Mouse (Mus musculus) MEL (cell line): ENCODE measurements at regions not wholly inside any gene's neighbourhood (a gene's known extent, or its start where the extent isn't known, plus 50 kb on each side); places are given as distances from the start of the nearest gene placed in this dataset.

ENCODE experiments used
- DNase-seq: peaks from one replicate; pipeline ENCODE4 v3.0.0; 2011; ENCODE audit warnings: low read depth, low spot score
- H3K27ac ChIP-seq: 2 replicates; pipeline ENCODE4 v1.5.1; 2012; ENCODE audit warnings: low read depth, mild to moderate bottlenecking, control low read depth, low read length, moderate library complexity; ENCODE audit not compliant: control insufficient read depth
- H3K27me3 ChIP-seq, 2 experiments: fragments of 150-350 bp in 1 of 2; sonication (generic) in 1 of 2; 2 replicates each; pipeline ENCODE4 v1.6.1; 2012; ENCODE audit warnings: low read length in 2 of 2, mild to moderate bottlenecking in 2 of 2, improper control_type of control experiment in 1 of 2, moderate library complexity in 1 of 2; ENCODE audit not compliant: insufficient read depth in 2 of 2, control insufficient read depth in 1 of 2
- H3K36me3 ChIP-seq, 2 experiments: 2 replicates each; pipeline ENCODE4 v1.6.1; 2012 to 2014; ENCODE audit warnings: low read length in 2 of 2, improper control_type of control experiment in 1 of 2, inconsistent platforms in 1 of 2, mild to moderate bottlenecking in 1 of 2; ENCODE audit not compliant: insufficient read depth in 2 of 2, control insufficient read depth in 1 of 2
- H3K4me1 ChIP-seq, 2 experiments: fragments of 150-350 bp in 1 of 2; sonication (generic) in 1 of 2; 2 replicates each; pipeline ENCODE4 v1.6.1; 2012; ENCODE audit warnings: low read length in 2 of 2, improper control_type of control experiment in 1 of 2, mild to moderate bottlenecking in 1 of 2; ENCODE audit not compliant: insufficient read depth in 2 of 2, control insufficient read depth in 1 of 2
- H3K4me3 ChIP-seq, 2 experiments: fragments of 150-350 bp in 1 of 2; sonication (generic) in 1 of 2; 2 replicates each; pipeline ENCODE4 v1.5.1; 2012; ENCODE audit warnings: low read depth in 2 of 2, low read length in 2 of 2, mild to moderate bottlenecking in 2 of 2, moderate library complexity in 2 of 2, control low read depth in 1 of 2, improper control_type of control experiment in 1 of 2; ENCODE audit not compliant: control insufficient read depth in 1 of 2, insufficient read depth in 1 of 2
- H3K79me2 ChIP-seq: 2 replicates; pipeline ENCODE4 v1.6.1; 2012; ENCODE audit warnings: mild to moderate bottlenecking, low read length, moderate library complexity; ENCODE audit not compliant: control insufficient read depth, poor library complexity, insufficient read depth
- H3K9ac ChIP-seq: 2 replicates; pipeline ENCODE4 v1.6.1; 2012; ENCODE audit warnings: low read depth, mild to moderate bottlenecking, control low read depth, low read length, moderate library complexity; ENCODE audit not compliant: control insufficient read depth, poor library complexity, severe bottlenecking
- H3K9me3 ChIP-seq: fragments of 150-350 bp; sonication (generic); replicated peaks from 2 replicates; pipeline ENCODE4 v1.6.1; 2012; ENCODE audit warnings: mild to moderate bottlenecking, low read length, improper control_type of control experiment, moderate library complexity; ENCODE audit not compliant: insufficient read depth
- BHLHE40 ChIP-seq: IDR thresholded peaks from 2 replicates; pipeline ENCODE4 v1.6.1; 2012; ENCODE audit warnings: low read depth, mild to moderate bottlenecking, inconsistent platforms, low read length, improper control_type of control experiment, borderline replicate concordance
- CHD2 ChIP-seq: IDR thresholded peaks from 2 replicates; pipeline ENCODE4 v1.6.1; 2011; ENCODE audit warnings: low read length, improper control_type of control experiment
- ELF1 ChIP-seq: IDR thresholded peaks from 2 replicates; pipeline ENCODE4 v1.6.1; 2014; ENCODE audit warnings: low read depth, mild to moderate bottlenecking, inconsistent platforms, low read length, improper control_type of control experiment, moderate library complexity
- GABPA ChIP-seq: IDR thresholded peaks from 2 replicates; pipeline ENCODE4 v1.6.1; 2012; ENCODE audit warnings: low read depth, mild to moderate bottlenecking, inconsistent platforms, low read length, improper control_type of control experiment, moderate library complexity
- GATA1 ChIP-seq: IDR thresholded peaks from 2 replicates; pipeline ENCODE4 v1.6.1; 2011; ENCODE audit warnings: low read depth, low read length, improper control_type of control experiment
- MAZ ChIP-seq: IDR thresholded peaks from 2 replicates; pipeline ENCODE4 v1.6.1; 2012; ENCODE audit warnings: low read depth, mild to moderate bottlenecking, inconsistent platforms, low read length, improper control_type of control experiment
- MXI1 ChIP-seq: IDR thresholded peaks from 2 replicates; pipeline ENCODE4 v1.6.1; 2011; ENCODE audit warnings: mild to moderate bottlenecking, low read depth, low read length, improper control_type of control experiment
- NRF1 ChIP-seq: IDR thresholded peaks from 2 replicates; pipeline ENCODE4 v1.6.1; 2014; ENCODE audit warnings: low read depth, mild to moderate bottlenecking, inconsistent platforms, low read length, improper control_type of control experiment, moderate library complexity; ENCODE audit not compliant: poor library complexity, insufficient read depth, severe bottlenecking
- POLR2AphosphoS2 ChIP-seq: IDR thresholded peaks from 2 replicates; pipeline ENCODE4 v1.6.1; 2011; ENCODE audit warnings: low read length, improper control_type of control experiment
- POLR2AphosphoS5 ChIP-seq: IDR thresholded peaks from 2 replicates; pipeline ENCODE4 v1.6.1; 2012; ENCODE audit warnings: low read depth, borderline replicate concordance, mild to moderate bottlenecking, inconsistent platforms, low read length, moderate library complexity, mixed read lengths
- SIN3A ChIP-seq: IDR thresholded peaks from 2 replicates; pipeline ENCODE4 v1.6.1; 2012; ENCODE audit warnings: low read length, improper control_type of control experiment, inconsistent platforms
- SMC3 ChIP-seq: IDR thresholded peaks from 2 replicates; pipeline ENCODE4 v1.6.1; 2011; ENCODE audit warnings: low read depth, low read length, improper control_type of control experiment
- TAL1 ChIP-seq: IDR thresholded peaks from 2 replicates; pipeline ENCODE4 v1.6.1; 2012; ENCODE audit warnings: mild to moderate bottlenecking, inconsistent platforms, low read length, moderate library complexity, mixed read lengths
- UBTF ChIP-seq: IDR thresholded peaks from 2 replicates; pipeline ENCODE4 v1.6.1; 2012; ENCODE audit warnings: low read depth, mild to moderate bottlenecking, inconsistent platforms, low read length, improper control_type of control experiment, moderate library complexity, borderline replicate concordance; ENCODE audit not compliant: insufficient read depth
- ZC3H11A ChIP-seq: IDR thresholded peaks from 2 replicates; pipeline ENCODE4 v1.6.1; 2012; ENCODE audit warnings: low read depth, mild to moderate bottlenecking, inconsistent platforms, low read length, improper control_type of control experiment
- ZKSCAN1 ChIP-seq: IDR thresholded peaks from 2 replicates; pipeline ENCODE4 v1.6.1; 2012; ENCODE audit warnings: low read depth, mild to moderate bottlenecking, inconsistent platforms, low read length, improper control_type of control experiment, moderate library complexity
- ZMIZ1 ChIP-seq: IDR thresholded peaks from 2 replicates; pipeline ENCODE4 v1.6.1; 2012; ENCODE audit warnings: low read depth, mild to moderate bottlenecking, inconsistent platforms, low read length, improper control_type of control experiment, moderate library complexity
- ZNF384 ChIP-seq: IDR thresholded peaks from 2 replicates; pipeline ENCODE4 v1.6.1; 2012; ENCODE audit warnings: low read depth, mild to moderate bottlenecking, inconsistent platforms, low read length, improper control_type of control experiment

GRCm38 (mm10) chr8:39902251-39902650 lies 772.6 kb upstream of the Adam24 start:
- TF ChIP-seq MXI1 (no peak), POLR2AphosphoS2 (no peak), ELF1 (no peak), UBTF (no peak), ZNF384 (no peak), POLR2AphosphoS5 (no peak), ZC3H11A (no peak), MAZ (no peak), ZMIZ1 (no peak), TAL1 (no peak)
- TF ChIP-seq, all 39 proteins: peak for 0

GRCm38 (mm10) chr8:39912926-39913325 lies 762.0 kb upstream of the Adam24 start:
- H3K9me3 ChIP-seq, result no peaks in the 10 kb centered on the region
- no peak overlapping the region for H3K27ac ChIP-seq
- H3K4me3 ChIP-seq, result no peak overlapping the region
- no peak overlapping the region for H3K9ac ChIP-seq
- H3K36me3 ChIP-seq, result no peaks in the 10 kb centered on the region
- DNase-seq, result no peak
- no peaks in the 10 kb centered on the region for H3K4me1 ChIP-seq
- H3K27me3 ChIP-seq, result no peaks in the 10 kb centered on the region
- H3K79me2 ChIP-seq, result no peaks in the 10 kb centered on the region
- TF ChIP-seq SIN3A, result no peak
- TF ChIP-seq ZKSCAN1, result no peak
- TF ChIP-seq SMC3, result no peak
- no peak for TF ChIP-seq TAL1
- no peak for TF ChIP-seq NRF1
- TF ChIP-seq GABPA, result no peak
- no peak for TF ChIP-seq GATA1
- no peak for TF ChIP-seq CHD2
- TF ChIP-seq BHLHE40, result no peak
- TF ChIP-seq MXI1, result no peak

More at GRCm38 (mm10) chr8:39902251-39902650, 772.6 kb upstream of the Adam24 start:
- Histone ChIP-seq H3K79me2 (no peaks in the 10 kb centered on the region), H3K27me3 (no peaks in the 10 kb centered on the region), H3K4me1 (no peaks in the 10 kb centered on the region), H3K4me3 (no peak overlapping the region), H3K27ac (no peak overlapping the region), H3K36me3 (no peaks in the 10 kb centered on the region), H3K9me3 (no peaks in the 10 kb centered on the region), H3K9ac (no peak overlapping the region)
- DNase-seq, result no peak
